Mouse (Mus musculus) limb, embryonic 10.5 days (tissue): ENCODE results near the gene Bves. TPM values are rescaled to one million over a fixed set of nuclear protein-coding genes. Genes with fewer than 3 reads are reported as not detected.
A peak's percentile ranks its signal among the peaks of the same experiment; 100 is the strongest.
"Not testable (repeated sequence)": the region's sequence is repeated elsewhere in the genome, so short reads cannot be mapped to it uniquely, and the experiment has no call there.

Experiments
- DNase-seq: peaks from one replicate; pipeline ENCODE4 v3.0.0-alpha.2; 2017; ENCODE audit warnings: low spot score
- H3K27ac ChIP-seq: fragments of 300-500 bp; sonication (generic); 2 replicates; pipeline ENCODE4 v1.5.1; 2016; ENCODE audit warnings: mild to moderate bottlenecking
- H3K27me3 ChIP-seq: fragments of 300-500 bp; sonication (generic); 2 replicates; pipeline ENCODE4 v1.6.1; 2016; ENCODE audit warnings: low read depth, mild to moderate bottlenecking; ENCODE audit not compliant: poor library complexity, severe bottlenecking
- H3K36me3 ChIP-seq: fragments of 300-500 bp; sonication (generic); 2 replicates; pipeline ENCODE4 v1.6.1; 2016; ENCODE audit warnings: mild to moderate bottlenecking, moderate library complexity
- H3K4me1 ChIP-seq: fragments of 300-500 bp; sonication (generic); 2 replicates; pipeline ENCODE4 v1.6.1; 2016
- H3K4me3 ChIP-seq: fragments of 300-500 bp; sonication (generic); 2 replicates; pipeline ENCODE4 v1.5.1; 2016; ENCODE audit warnings: mild to moderate bottlenecking, moderate library complexity
- H3K9me3 ChIP-seq: fragments of 300-500 bp; sonication (generic); replicated peaks from 2 replicates; pipeline ENCODE4 v1.6.1; 2016; ENCODE audit warnings: mild to moderate bottlenecking
- WGBS: fragments of 180-500 bp; shearing (Covaris S2); methylation state at CpG from one replicate; pipeline ENCODE4 v1.1.7; 2016; 5-methylcytosine and 5-hydroxymethylcytosine counted together
- polyA plus RNA-seq: library from polyadenylated mRNA; unstranded; fragments of >200 nt; fragmentation: Nextera tagmentation; extraction: Ambion mirVana; gene quantifications from 2 replicates; pipeline ENCODE4 v1.2.1, GENCODE M21; 2016

Bves gene
- polyA plus RNA-seq, 1 experiment from 2014 or later, result 5.3 TPM

- Histone ChIP-seq H3K9me3 (peaks cover 2% of the 10 kb centered on the region; the same call in 1 of the 2 replicates), H3K27me3 (no peaks in the 10 kb centered on the region), H3K4me1 (peaks cover 4% of the 10 kb centered on the region; the same call in 1 of the 2 replicates), H3K36me3 (no peaks in the 10 kb centered on the region), H3K4me3 (no peak overlapping the region), H3K27ac (no peak overlapping the region)
- WGBS, result 93% methylated on average over 16 of the region's 16 CpGs
- no peak for DNase-seq
Measured at GRCm38 (mm10) chr10:45314865-45315264, 20.7 kb upstream of the Bves start.

GRCm38 (mm10) chr10:45318922-45319321 is 16.6 kb upstream of the Bves start:
- 86% methylated on average over 5 of the region's 5 CpGs for WGBS
- Histone ChIP-seq H3K27ac (no peak overlapping the region), H3K4me1 (no peaks in the 10 kb centered on the region), H3K9me3 (peaks cover 2% of the 10 kb centered on the region; the same call in 1 of the 2 replicates), H3K36me3 (no peaks in the 10 kb centered on the region), H3K27me3 (no peaks in the 10 kb centered on the region), H3K4me3 (no peak overlapping the region)
- no peak for DNase-seq

- no peak overlapping the region for H3K4me3 ChIP-seq
- no peaks in the 10 kb centered on the region for H3K36me3 ChIP-seq
- no peak for DNase-seq
- no peaks in the 10 kb centered on the region for H3K4me1 ChIP-seq
- H3K9me3 ChIP-seq, result peaks cover 2% of the 10 kb centered on the region; the same call in 1 of the 2 replicates
- WGBS, result 92% methylated on average over 3 of the region's 3 CpGs
- no peak overlapping the region for H3K27ac ChIP-seq
- H3K27me3 ChIP-seq, result no peaks in the 10 kb centered on the region
Measured at GRCm38 (mm10) chr10:45320296-45320695, 15.3 kb upstream of the Bves start.

GRCm38 (mm10) chr10:45324159-45324558 is 11.4 kb upstream of the Bves start:
- no peak overlapping the region for H3K27ac ChIP-seq
- no peak overlapping the region for H3K4me3 ChIP-seq
- no peaks in the 10 kb centered on the region for H3K27me3 ChIP-seq
- WGBS, result 72% methylated on average over 1 of the region's 1 CpGs
- no peak for DNase-seq
- H3K9me3 ChIP-seq, result no peaks in the 10 kb centered on the region
- H3K4me1 ChIP-seq, result no peaks in the 10 kb centered on the region
- no peaks in the 10 kb centered on the region for H3K36me3 ChIP-seq

GRCm38 (mm10) chr10:45328196-45329000 is 7.2 kb upstream of the Bves start:
- WGBS, result 82% methylated on average over 7 of the region's 7 CpGs
- peaks cover 2% of the 10 kb centered on the region; the same call in 1 of the 2 replicates for H3K27me3 ChIP-seq
- DNase-seq, result no peak
- no peaks in the 10 kb centered on the region for H3K36me3 ChIP-seq
- no peak overlapping the region for H3K27ac ChIP-seq
- no peaks in the 10 kb centered on the region for H3K4me1 ChIP-seq
- H3K4me3 ChIP-seq, result no peak overlapping the region
- H3K9me3 ChIP-seq, result no peaks in the 10 kb centered on the region

- Histone ChIP-seq H3K9me3 (no peaks in the 10 kb centered on the region), H3K36me3 (no peaks in the 10 kb centered on the region), H3K4me3 (peak overlapping the region; percentile 89), H3K27ac (no peak overlapping the region), H3K27me3 (peaks cover 29% of the 10 kb centered on the region), H3K4me1 (peaks cover 11% of the 10 kb centered on the region)
- WGBS, result 32% methylated on average over 7 of the region's 7 CpGs
- DNase-seq, result no peak
Measured at GRCm38 (mm10) chr10:45334925-45335324, 647 bp upstream of the Bves start.

GRCm38 (mm10) chr10:45339106-45339505 is 3.5 kb downstream of the Bves start:
- Histone ChIP-seq H3K9me3 (no peaks in the 10 kb centered on the region), H3K36me3 (peaks cover 6% of the 10 kb centered on the region), H3K4me1 (peaks cover 11% of the 10 kb centered on the region), H3K27ac (no peak overlapping the region), H3K4me3 (no peak overlapping the region), H3K27me3 (peaks cover 19% of the 10 kb centered on the region)
- no peak for DNase-seq
- 79% methylated on average over 7 of the region's 7 CpGs for WGBS

GRCm38 (mm10) chr10:45344381-45344780 is 8.8 kb downstream of the Bves start:
- 88% methylated on average over 4 of the region's 4 CpGs for WGBS

GRCm38 (mm10) chr10:45345217-45345616 is 9.6 kb downstream of the Bves start:
- Histone ChIP-seq H3K27ac (no peak overlapping the region), H3K4me1 (no peaks in the 10 kb centered on the region), H3K27me3 (no peaks in the 10 kb centered on the region), H3K9me3 (no peaks in the 10 kb centered on the region), H3K36me3 (peaks cover 22% of the 10 kb centered on the region), H3K4me3 (no peak overlapping the region)
- 68% methylated on average over 9 of the region's 9 CpGs for WGBS
- no peak for DNase-seq

More at GRCm38 (mm10) chr10:45344381-45344780, 8.8 kb downstream of the Bves start:
- Histone ChIP-seq H3K36me3 (peaks cover 22% of the 10 kb centered on the region), H3K9me3 (no peaks in the 10 kb centered on the region), H3K4me3 (no peak overlapping the region), H3K27ac (no peak overlapping the region), H3K27me3 (no peaks in the 10 kb centered on the region), H3K4me1 (no peaks in the 10 kb centered on the region)
- DNase-seq, result no peak

GRCm38 (mm10) chr10:45348143-45348542 is 12.6 kb downstream of the Bves start:
- not testable (repeated sequence) for H3K4me3 ChIP-seq, H3K4me1 ChIP-seq, H3K27ac ChIP-seq, DNase-seq, H3K9me3 ChIP-seq, H3K27me3 ChIP-seq
- WGBS, result 86% methylated on average over 3 of the region's 3 CpGs
- peaks cover 24% of the 10 kb centered on the region for H3K36me3 ChIP-seq

GRCm38 (mm10) chr10:45356091-45356490 is 20.5 kb downstream of the Bves start:
- no peaks in the 10 kb centered on the region for H3K4me1 ChIP-seq
- H3K36me3 ChIP-seq, result peaks cover 26% of the 10 kb centered on the region
- H3K27me3 ChIP-seq, result no peaks in the 10 kb centered on the region
- 93% methylated on average over 6 of the region's 6 CpGs for WGBS
- no peak overlapping the region for H3K27ac ChIP-seq
- H3K4me3 ChIP-seq, result no peak overlapping the region
- H3K9me3 ChIP-seq, result no peaks in the 10 kb centered on the region
- DNase-seq, result no peak

- Histone ChIP-seq H3K36me3 (peaks cover 25% of the 10 kb centered on the region), H3K4me3 (no peak overlapping the region), H3K4me1 (peaks cover 15% of the 10 kb centered on the region), H3K9me3 (no peaks in the 10 kb centered on the region), H3K27ac (0 out of 2 replicates have a peak overlapping the region, but pooled peaks have one; percentile 3), H3K27me3 (no peaks in the 10 kb centered on the region)
- DNase-seq, result peak; percentile 27
- WGBS, result 55% methylated on average over 5 of the region's 5 CpGs
Measured at GRCm38 (mm10) chr10:45363396-45363795, 27.8 kb downstream of the Bves start.

- DNase-seq, result no peak
- peaks cover 16% of the 10 kb centered on the region for H3K36me3 ChIP-seq
- H3K4me3 ChIP-seq, result no peak overlapping the region
- no peaks in the 10 kb centered on the region for H3K9me3 ChIP-seq
- no peak overlapping the region for H3K27ac ChIP-seq
- H3K4me1 ChIP-seq, result peaks cover 15% of the 10 kb centered on the region
- no peaks in the 10 kb centered on the region for H3K27me3 ChIP-seq
- 90% methylated on average over 17 of the region's 17 CpGs for WGBS
Measured at GRCm38 (mm10) chr10:45366987-45367705, 31.6 kb downstream of the Bves start.
